Mouse (Mus musculus) small intestine, adult 2 months (tissue): ENCODE data around the gene Pip5k1a. TPM values are rescaled to one million over a fixed set of nuclear protein-coding genes. Genes with fewer than 3 reads are reported as not detected.

Experiments
- H3K27ac ChIP-seq: fragments of 200-500 bp; 2 replicates; pipeline ENCODE4 v1.5.1; 2012; ENCODE audit warnings: low read depth, low read length, control low read depth, inconsistent platforms; ENCODE audit not compliant: insufficient read depth
- H3K27me3 ChIP-seq: fragments of 200-500 bp; 2 replicates; pipeline ENCODE4 v1.6.1; 2012; ENCODE audit warnings: mild to moderate bottlenecking, moderate library complexity, low read length, inconsistent platforms; ENCODE audit not compliant: control insufficient read depth, insufficient read depth
- H3K36me3 ChIP-seq: fragments of 200-500 bp; 2 replicates; pipeline ENCODE4 v1.6.1; 2012; ENCODE audit warnings: mild to moderate bottlenecking, low read length, control low read depth, inconsistent platforms; ENCODE audit not compliant: control insufficient read depth, insufficient read depth
- H3K4me1 ChIP-seq: fragments of 200-500 bp; 2 replicates; pipeline ENCODE4 v1.6.1; 2012; ENCODE audit warnings: low read length, inconsistent platforms, mixed read lengths; ENCODE audit not compliant: control insufficient read depth, insufficient read depth, insufficient read length
- H3K4me3 ChIP-seq: fragments of 200-500 bp; 2 replicates; pipeline ENCODE4 v1.5.1; 2012; ENCODE audit warnings: low read depth, mild to moderate bottlenecking, control low read depth, inconsistent platforms, low read length, moderate library complexity
- CTCF ChIP-seq: fragments of 200-500 bp; IDR thresholded peaks from 2 replicates; pipeline ENCODE4 v1.5.1; 2012; ENCODE audit warnings: low read depth, mild to moderate bottlenecking, control low read depth, inconsistent platforms, low read length, moderate library complexity, mixed read lengths; ENCODE audit not compliant: insufficient replicate concordance, insufficient read length; ENCODE audit errors: extremely low read depth
- POLR2A ChIP-seq: fragments of 200-500 bp; IDR thresholded peaks from 2 replicates; pipeline ENCODE4 v1.6.1; 2012; ENCODE audit warnings: low read depth, mild to moderate bottlenecking, control low read depth, inconsistent platforms, low read length, moderate library complexity
- WGBS: fragments of 180-500 bp; shearing (Covaris S2); methylation state at CpG from one replicate; pipeline ENCODE4 v1.1.7; 2018; 5-methylcytosine and 5-hydroxymethylcytosine counted together
- polyA plus RNA-seq: library from polyadenylated mRNA; depleted of rRNA; stranded (reverse); fragments of >200 nt; gene quantifications from 2 replicates; pipeline ENCODE4 v1.2.3, GENCODE M21; 2012

The Pip5k1a gene
- polyA plus RNA-seq, 1 experiment, result 14.9 TPM

- no peak for TF ChIP-seq POLR2A
- TF ChIP-seq CTCF, result no peak
- no peaks in the 10 kb centered on the region for H3K4me1 ChIP-seq
- H3K4me3 ChIP-seq, result no peak overlapping the region
- 85% methylated on average over 7 of the region's 7 CpGs for WGBS
- H3K27me3 ChIP-seq, result no peaks in the 10 kb centered on the region
- H3K27ac ChIP-seq, result no peak overlapping the region
- peaks cover 26% of the 10 kb centered on the region for H3K36me3 ChIP-seq
These were observed 50.5 kb downstream of the Pip5k1a start for GRCm38 (mm10) chr3:95056275-95056674.

GRCm38 (mm10) chr3:95054481-95055260 lies 52.1 kb downstream of the Pip5k1a start:
- no peaks in the 10 kb centered on the region for H3K27me3 ChIP-seq
- H3K27ac ChIP-seq, result no peak overlapping the region
- H3K4me3 ChIP-seq, result no peak overlapping the region
- 35% methylated on average over 10 of the region's 10 CpGs for WGBS
- TF ChIP-seq POLR2A (no peak), CTCF (no peak)
- H3K36me3 ChIP-seq, result peaks cover 14% of the 10 kb centered on the region
- H3K4me1 ChIP-seq, result no peaks in the 10 kb centered on the region

DNA sequence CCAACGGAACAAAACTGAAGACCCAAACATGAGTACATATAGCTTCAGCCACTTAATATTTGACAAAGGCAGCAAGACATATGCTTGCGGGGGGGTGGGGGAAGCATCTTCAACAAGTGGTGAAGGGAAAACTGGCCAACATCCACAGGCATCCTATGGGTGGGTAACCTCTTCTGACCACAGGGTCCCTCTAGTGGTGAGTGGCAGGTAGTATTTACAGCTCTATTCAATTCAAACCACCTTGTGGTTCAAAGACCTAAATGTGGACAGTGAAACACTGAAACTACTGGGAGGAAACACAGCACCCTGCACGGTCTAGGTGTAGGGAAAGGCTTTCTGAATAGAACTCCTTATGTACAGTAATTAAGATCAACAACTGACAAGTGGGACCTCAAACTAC lies 53.0 kb downstream of the Pip5k1a start:
- H3K4me1 ChIP-seq, result no peaks in the 10 kb centered on the region
- peaks cover 5% of the 10 kb centered on the region for H3K36me3 ChIP-seq
- TF ChIP-seq POLR2A (no peak), CTCF (peak; percentile 78; the same call in 1 of the 2 replicates)
- H3K27me3 ChIP-seq, result no peaks in the 10 kb centered on the region
- no peak overlapping the region for H3K4me3 ChIP-seq
- WGBS, result 37% methylated on average over 3 of the region's 3 CpGs
- H3K27ac ChIP-seq, result no peak overlapping the region

GRCm38 (mm10) chr3:95052959-95053358 lies 53.8 kb downstream of the Pip5k1a start:
- H3K27ac ChIP-seq, result no peak overlapping the region
- TF ChIP-seq POLR2A (no peak), CTCF (no peak)
- H3K27me3 ChIP-seq, result no peaks in the 10 kb centered on the region
- no peak overlapping the region for H3K4me3 ChIP-seq
- WGBS, result 43% methylated on average over 1 of the region's 1 CpGs
- H3K4me1 ChIP-seq, result no peaks in the 10 kb centered on the region
- peaks cover under 1% of the 10 kb centered on the region; the same call in 1 of the 2 replicates for H3K36me3 ChIP-seq

- H3K27me3 ChIP-seq, result no peaks in the 10 kb centered on the region
- no peaks in the 10 kb centered on the region; the same call in 1 of the 2 replicates for H3K4me1 ChIP-seq
- TF ChIP-seq POLR2A (no peak), CTCF (no peak)
- no peak overlapping the region for H3K4me3 ChIP-seq
- 64% methylated on average over 3 of the region's 3 CpGs for WGBS
- no peaks in the 10 kb centered on the region for H3K36me3 ChIP-seq
- no peak overlapping the region for H3K27ac ChIP-seq
These were observed 58.8 kb downstream of the Pip5k1a start for GRCm38 (mm10) chr3:95047914-95048313.

DNA sequence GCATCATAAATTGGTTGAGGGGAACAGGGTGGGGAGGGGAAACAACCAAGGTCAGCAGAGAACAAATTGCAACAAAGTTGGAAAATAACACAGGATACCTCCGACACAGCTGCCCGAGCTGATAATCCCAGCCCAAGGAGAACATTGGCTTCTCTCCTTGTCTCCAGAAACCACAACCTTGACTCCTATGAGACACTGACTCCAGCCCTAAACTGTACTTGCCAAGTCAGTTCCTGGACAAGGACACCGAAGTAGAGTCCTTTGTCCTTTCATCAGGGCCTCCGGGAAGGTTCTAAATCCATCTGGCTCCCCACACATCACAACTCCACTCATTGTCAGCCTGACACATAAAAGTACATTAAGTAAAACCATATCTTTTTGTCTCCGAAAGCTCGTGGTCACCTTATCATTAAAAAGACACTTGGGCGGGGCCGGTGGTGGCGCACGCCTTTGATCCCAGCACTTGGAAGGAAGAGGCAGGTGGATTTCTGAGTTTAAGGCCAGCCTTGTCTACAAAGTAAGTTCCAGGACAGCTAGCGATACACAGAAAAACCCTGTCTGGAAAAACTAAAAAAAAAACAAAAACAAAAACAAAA lies 60.2 kb downstream of the Pip5k1a start:
- WGBS, result 62% methylated on average over 11 of the region's 11 CpGs
- H3K4me3 ChIP-seq, result no peak overlapping the region
- no peaks in the 10 kb centered on the region for H3K36me3 ChIP-seq
- peaks cover 2% of the 10 kb centered on the region; the same call in 1 of the 2 replicates for H3K4me1 ChIP-seq
- H3K27me3 ChIP-seq, result no peaks in the 10 kb centered on the region
- H3K27ac ChIP-seq, result no peak overlapping the region
- no peak for TF ChIP-seq POLR2A
- TF ChIP-seq CTCF, result no peak

GRCm38 (mm10) chr3:95043251-95043650 lies 63.5 kb downstream of the Pip5k1a start:
- Histone ChIP-seq H3K4me1 (peaks cover 4% of the 10 kb centered on the region), H3K27me3 (no peaks in the 10 kb centered on the region), H3K4me3 (no peak overlapping the region), H3K36me3 (peaks cover 3% of the 10 kb centered on the region; the same call in 1 of the 2 replicates), H3K27ac (no peak overlapping the region)
- TF ChIP-seq CTCF, result no peak
- 50% methylated on average over 6 of the region's 6 CpGs for WGBS
